In the genomic region with DNA sequence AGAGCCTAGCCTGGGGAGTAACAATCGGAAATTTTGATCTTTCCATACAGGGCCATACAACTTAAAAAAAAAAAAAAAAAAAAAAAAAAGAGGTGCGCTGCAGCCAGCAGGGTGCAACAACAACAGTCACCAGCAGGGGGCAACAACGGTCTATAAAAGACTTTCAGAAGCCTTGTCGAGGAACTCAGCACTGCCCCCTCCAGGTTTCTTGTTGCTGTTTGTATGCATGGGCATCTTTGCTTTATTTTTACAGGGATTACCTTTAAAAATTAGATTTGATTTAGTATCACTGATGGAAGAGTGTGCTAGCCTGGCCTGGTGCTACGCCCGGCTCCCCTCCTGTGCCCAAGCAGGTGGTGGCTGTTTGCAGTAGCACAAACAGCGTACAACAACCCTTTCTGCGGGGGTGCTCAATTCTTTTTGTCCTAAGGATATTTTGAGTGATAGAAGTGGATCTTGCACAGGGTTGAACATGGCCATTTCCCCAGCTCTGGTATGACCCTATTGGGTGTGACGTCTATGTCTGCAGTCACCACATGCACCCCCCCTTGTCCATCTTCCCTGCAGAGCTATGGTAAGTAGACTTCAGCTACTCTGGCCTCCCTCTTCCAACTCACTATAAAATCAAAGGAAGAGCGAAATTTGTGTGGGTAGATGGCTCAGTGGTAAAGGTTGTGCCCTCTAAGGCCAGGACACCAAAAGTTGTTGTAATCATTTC, we compare ENCODE assay signal across 9 mouse cellular contexts. TPM values are rescaled to one million over a fixed set of nuclear protein-coding genes. Genes with fewer than 3 reads are reported as not detected.
A peak's percentile ranks its signal among the peaks of the same experiment; 100 is the strongest.
DNase-seq lines count a peak whose midpoint lies in the region; ATAC-seq and TF ChIP-seq lines count a peak whose summit lies in the region.
"Had no signal": no experiment of that assay in that cellular context is flagged by ENCODE, and none has a peak within 500 bp of the region (broad histone marks: within the 10 kb centered on the region; RNA-seq: fewer than 3 reads in every experiment).

No protein-coding gene starts in this region.

- H3K27me3 ChIP-seq in heart, adult 2 months (ENCODE audit: control insufficient read depth, insufficient read depth, low read length): no peaks in the 10 kb centered on the region

- intact Hi-C loops in heart, adult 2 months (cut with DNase I): loop anchor here (1.0 to 2.0 kb wide), 2 partner anchors 34 to 213 kb away; no protein-coding TSS in a partner anchor

- H3K79me2 ChIP-seq in heart, adult 2 months (replicated peaks; ENCODE audit: control insufficient read depth, insufficient read depth, low read length): no peaks in the 10 kb centered on the region

- peak; percentile 82 for TF ChIP-seq EP300 in heart, adult 2 months (IDR thresholded peaks at IDR 0.05; ENCODE audit: insufficient read depth, low read depth, low read length)

- 43% methylated on average over 10 of the region's 10 CpGs for WGBS in heart, adult 2 months
- WGBS in lung, adult 2 months: 39% methylated on average over 10 of the region's 10 CpGs

- no peak overlapping the region for H3K4me3 ChIP-seq in heart, adult 2 months
- H3K4me3 ChIP-seq in lung, adult 2 months (replicated peaks; ENCODE audit: extremely low read depth, low read depth, low read length): no peak overlapping the region
- H3K4me3 ChIP-seq: limb, embryonic 15.5 days had no signal

- H3K36me3 ChIP-seq in heart, adult 2 months (ENCODE audit: control insufficient read depth, insufficient read depth, low read length): no peaks in the 10 kb centered on the region
- H3K36me3 ChIP-seq: limb, embryonic 15.5 days had no signal

- TF ChIP-seq CTCF in heart, adult 2 months (IDR thresholded peaks at IDR 0.05): peak; percentile 94
- TF ChIP-seq CTCF in lung, adult 2 months (IDR thresholded peaks at IDR 0.05; ENCODE audit: insufficient read depth, low read length): peak; percentile 81

- ATAC-seq in CD4-positive, CD25-positive, alpha-beta regulatory T cell, adult 4 months: peak; percentile 62

- no peaks in the 10 kb centered on the region for H3K4me1 ChIP-seq in heart, adult 2 months (ENCODE audit: control insufficient read depth, insufficient read depth, low read length)
- H3K4me1 ChIP-seq in lung, adult 2 months (ENCODE audit: control insufficient read depth, insufficient read depth, low read length): no peaks in the 10 kb centered on the region
- H3K4me1 ChIP-seq: limb, embryonic 15.5 days had no signal

- peak; percentile 70 for DNase-seq in adrenal gland, adult 8-10 months
- peak; percentile 82 for DNase-seq in embryo, embryonic 9.5 days (ENCODE audit: extremely low spot score)
- peak; percentile 81 to 91 for DNase-seq in heart, adult 2 months
- peak; percentile 92 to 99 for DNase-seq in kidney, postnatal 36 days
- DNase-seq in lung, adult 2 months: peak; percentile 85
- peak; percentile 86 for DNase-seq in ovary, postnatal 36 days (ENCODE audit: low spot score)
- DNase-seq in thymus, postnatal 25 days: peak; percentile 90

- H3K9ac ChIP-seq in heart, adult 2 months (ENCODE audit: low read depth, low read length): no peak overlapping the region
- H3K9ac ChIP-seq: limb, embryonic 15.5 days had no signal

- no peak overlapping the region for H3K27ac ChIP-seq in heart, adult 2 months
- H3K27ac ChIP-seq: limb, embryonic 15.5 days had no signal

- TF ChIP-seq POLR2A in heart, adult 2 months (IDR thresholded peaks at IDR 0.05; ENCODE audit: insufficient read depth, low read depth, low read length): no peak
- TF ChIP-seq POLR2A in lung, adult 2 months (IDR thresholded peaks at IDR 0.05; ENCODE audit: borderline replicate concordance, extremely low read depth, low read depth, low read length): no peak

RNA-seq across cellular contexts. Expression of gene Cfap46, which starts 35.4 kb away (rescaled TPM):
- not detected for polyA plus RNA-seq in CD4-positive, CD25-positive, alpha-beta regulatory T cell, adult 4 months (2017; shearing (Covaris generic))
- total RNA-seq in adrenal gland, adult 8-10 months (2022): 1 to 10 TPM in 2 of 4 experiments, under 1 TPM in 2; 0.52 to 1.6 (median 0.99) TPM
- under 1 TPM in 1 of 2 experiments, not detected in 1; 0.08 TPM for total RNA-seq in heart, adult 2 months (2021)
- 0.06 and 1.00 TPM in 2 replicates for polyA plus RNA-seq in heart, adult 2 months (2012; rRNA removed)
- polyA plus RNA-seq in lung, adult 2 months (2012; rRNA removed): 9.8 and 13.5 TPM in 2 replicates
